22 mouse cellular contexts compared by ENCODE assay signal in genomic region chr16:95297651-95298050, GRCm38 (mm10). TPM values are rescaled to one million over a fixed set of nuclear protein-coding genes. Genes with fewer than 3 reads are reported as not detected.
DNase-seq lines count a peak whose midpoint lies in the region; ATAC-seq and TF ChIP-seq lines count a peak whose summit lies in the region.
"Had no signal": no experiment of that assay in that cellular context is flagged by ENCODE, and none has a peak within 500 bp of the region (broad histone marks: within the 10 kb centered on the region; RNA-seq: fewer than 3 reads in every experiment).

No protein-coding gene starts in this region.

- no peak for DNase-seq in heart, postnatal 25 days (ENCODE audit: low spot score)
- DNase-seq in liver, postnatal 0 days = no peak
- no peak for DNase-seq in liver
- no peak for DNase-seq in spleen, postnatal 10 days (ENCODE audit: low spot score in 2 of 2)
- no peak for DNase-seq in adrenal gland, adult 8-10 months
- DNase-seq: adrenal gland, postnatal 25 days; cerebellum, adult 11 months; cerebellum, postnatal 10 days; gastrocnemius, postnatal 14 days; heart, postnatal 36 days; kidney, adult 18-20 months; kidney, postnatal 14 days; liver, embryonic 13.5 days had no signal

- WGBS in heart, embryonic 14.5 days = 48% methylated on average over 3 of the region's 3 CpGs
- WGBS in liver, postnatal 0 days (ENCODE audit: insufficient replicate concordance) = 43% methylated on average over 3 of the region's 3 CpGs

- no peak for ATAC-seq in heart, embryonic 14.5 days (ENCODE audit: insufficient number of reproducible peaks, insufficient read depth, low FRiP score, low read depth)
- ATAC-seq in liver, postnatal 0 days = no peak
- ATAC-seq in granulocyte monocyte progenitor cell, adult 5-6 weeks (replicated peaks; ENCODE audit: poor library complexity, severe bottlenecking) = peak; percentile 88
- ATAC-seq: forebrain, embryonic 15.5 days; hindbrain, embryonic 16.5 days; midbrain, embryonic 15.5 days had no signal

- H3K4me1 ChIP-seq in heart, embryonic 14.5 days (ENCODE audit: control insufficient read depth in 2 of 2, insufficient read depth in 2 of 2, low read length in 2 of 2) = peaks cover 5% of the 10 kb centered on the region in 2 experiments; a peak in 2 of 4 replicates
- H3K4me1 ChIP-seq in liver, postnatal 0 days (ENCODE audit: insufficient read depth) = no peaks in the 10 kb centered on the region
- H3K4me1 ChIP-seq: limb, embryonic 10.5 days; liver, embryonic 13.5 days; lung, embryonic 15.5 days; midbrain, embryonic 15.5 days had no signal

- H3K27me3 ChIP-seq in heart, embryonic 14.5 days (ENCODE audit: control insufficient read depth, insufficient read depth, low read length) = no peaks in the 10 kb centered on the region
- H3K27me3 ChIP-seq in liver, postnatal 0 days (ENCODE audit: insufficient read depth, low read length) = no peaks in the 10 kb centered on the region
- H3K27me3 ChIP-seq: forebrain, embryonic 15.5 days; liver, embryonic 13.5 days; lung, embryonic 15.5 days; midbrain, embryonic 15.5 days had no signal

- H3K9me3 ChIP-seq in heart, embryonic 14.5 days (ENCODE audit: control insufficient read depth, low read length) = 0 out of 2 replicates have a peak, but pooled peaks cover 4% of the 10 kb centered on the region
- no peaks in the 10 kb centered on the region for H3K9me3 ChIP-seq in liver, postnatal 0 days (ENCODE audit: low read length)
- H3K9me3 ChIP-seq: forebrain, embryonic 15.5 days; G1E; limb, embryonic 10.5 days; liver, embryonic 13.5 days; midbrain, embryonic 15.5 days had no signal

- no peak for TF ChIP-seq CTCF in liver, postnatal 0 days (IDR thresholded peaks at IDR 0.05; ENCODE audit: low read depth)

- H3K36me3 ChIP-seq in heart, embryonic 14.5 days (ENCODE audit: control insufficient read depth, insufficient read depth, low read length) = no peaks in the 10 kb centered on the region
- H3K36me3 ChIP-seq in liver, postnatal 0 days (replicated peaks; ENCODE audit: insufficient read depth, low read length) = no peaks in the 10 kb centered on the region
- H3K36me3 ChIP-seq: forebrain, embryonic 15.5 days; G1E; limb, embryonic 10.5 days; liver, embryonic 13.5 days; lung, embryonic 15.5 days; midbrain, embryonic 15.5 days had no signal

- no peak overlapping the region for H3K4me3 ChIP-seq in heart, embryonic 14.5 days (ENCODE audit: control insufficient read depth in 1 of 2, insufficient read depth in 1 of 2, low read depth in 1 of 2, low read length in 2 of 2)
- no peak overlapping the region for H3K4me3 ChIP-seq in liver, postnatal 0 days (ENCODE audit: low read depth, low read length)
- H3K4me3 ChIP-seq: forebrain, embryonic 15.5 days; limb, embryonic 10.5 days; liver, embryonic 13.5 days; lung, embryonic 15.5 days; midbrain, embryonic 15.5 days; myocyte had no signal

- intact Hi-C loops in heart, postnatal 25 days (cut with DNase I) = no loop called here

- no peak overlapping the region for H3K27ac ChIP-seq in heart, embryonic 14.5 days (replicated peaks in 1 of 2; ENCODE audit: control insufficient read depth in 1 of 2, insufficient read depth in 1 of 2, low read depth in 2 of 2, low read length in 2 of 2)
- no peak overlapping the region for H3K27ac ChIP-seq in liver, postnatal 0 days (ENCODE audit: low read depth)
- H3K27ac ChIP-seq: forebrain, embryonic 15.5 days; limb, embryonic 10.5 days; liver, embryonic 13.5 days; lung, embryonic 15.5 days; midbrain, embryonic 15.5 days had no signal

- peak overlapping the region; percentile 16; the same call in 1 of the 2 replicates for H3K4me2 ChIP-seq in heart, embryonic 14.5 days (ENCODE audit: low read length)
- H3K4me2 ChIP-seq in liver, postnatal 0 days (ENCODE audit: low read depth, low read length) = peak overlapping the region; percentile 15; the same call in 1 of the 2 replicates
- H3K4me2 ChIP-seq: forebrain, embryonic 15.5 days; liver, embryonic 13.5 days; lung, embryonic 15.5 days; midbrain, embryonic 15.5 days had no signal

- TF ChIP-seq EP300 in liver, postnatal 0 days (IDR thresholded peaks at IDR 0.05; ENCODE audit: low read depth) = no peak

- H3K9ac ChIP-seq in heart, embryonic 14.5 days (ENCODE audit: low read length) = no peak overlapping the region
- H3K9ac ChIP-seq in liver, postnatal 0 days (replicated peaks) = no peak overlapping the region
- H3K9ac ChIP-seq: forebrain, embryonic 15.5 days; liver, embryonic 13.5 days; lung, embryonic 15.5 days; midbrain, embryonic 15.5 days had no signal

RNA-seq across cellular contexts. Expression of gene Kcnj15, which starts 40.3 kb away (rescaled TPM):
- polyA plus RNA-seq in heart, embryonic 14.5 days (2014; fragmentation: Nextera tagmentation; extraction: Ambion mirVana) = 1.9 and 3.3 TPM in 2 replicates
- 1 to 10 TPM; 1.2 to 1.6 TPM for total RNA-seq in heart, postnatal 25 days (2021)
- polyA plus RNA-seq in liver, postnatal 0 days (2015; fragmentation: Nextera tagmentation; extraction: Ambion mirVana) = 0.07 and 0.25 TPM in 2 replicates
- not detected in 2 replicates for total RNA-seq in granulocyte monocyte progenitor cell, adult 5-6 weeks (2014; fragmentation: Nextera tagmentation)
- total RNA-seq in granulocyte monocyte progenitor cell, adult 5-6 weeks (2017) = not detected in 2 replicates
- total RNA-seq in adrenal gland, adult 8-10 months (2022) = 1 to 10 TPM in 1 of 4 experiments, under 1 TPM in 3; 0.78 to 2.1 (median 0.84) TPM
- polyA plus RNA-seq: G1E had no signal
